Mouse (Mus musculus) brain, adult 2 months (tissue): ENCODE measurements at regions not wholly inside any gene's neighbourhood (a gene's known extent, or its start where the extent isn't known, plus 50 kb on each side); places are given as distances from the start of the nearest gene placed in this dataset.

ENCODE experiments used
- DNase-seq: peaks from one replicate; pipeline ENCODE4 v3.0.0; 2011; ENCODE audit warnings: low read depth, low spot score

DNA sequence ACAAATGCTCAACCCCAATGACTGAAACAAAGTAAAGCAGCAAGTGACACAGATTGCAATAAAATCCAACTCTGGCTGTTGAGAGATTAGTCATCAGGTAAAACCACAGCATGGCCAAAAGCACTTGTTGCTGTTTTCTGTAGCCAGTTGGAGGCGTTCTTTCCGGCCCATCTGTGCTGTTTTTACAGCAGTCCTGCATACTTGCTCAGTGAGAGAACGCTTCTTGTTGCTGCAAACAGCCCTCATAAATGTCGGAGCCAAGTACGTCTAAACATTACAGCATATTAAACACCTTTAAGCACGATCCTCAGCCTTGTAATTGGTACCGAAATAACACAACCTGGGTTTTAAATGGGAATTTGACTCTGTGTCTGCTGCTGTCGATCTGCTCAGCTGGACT is 65.6 kb upstream of the Hs3st3a1 start:
- DNase-seq = peak; percentile 81

DNA sequence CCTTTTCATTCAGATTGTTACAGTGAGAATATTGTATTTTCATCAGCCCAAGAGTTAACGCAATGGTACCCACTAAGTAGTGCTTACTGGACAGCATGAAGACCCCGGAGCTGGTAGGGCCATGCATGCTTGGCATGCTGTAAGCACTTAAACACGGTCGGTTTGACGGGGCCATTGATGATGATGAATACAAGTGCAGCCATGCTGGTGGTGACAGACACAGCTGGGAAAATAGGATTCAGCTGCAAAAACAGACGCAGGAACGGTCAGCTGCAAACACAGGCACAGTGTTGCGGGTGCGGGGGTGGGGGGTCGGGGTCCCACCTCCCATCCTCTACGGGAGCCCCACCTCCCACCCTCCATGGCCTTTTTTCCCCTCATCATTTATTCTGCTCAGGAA is 99.7 kb upstream of the Hs3st3a1 start:
- DNase-seq = no peak

DNA sequence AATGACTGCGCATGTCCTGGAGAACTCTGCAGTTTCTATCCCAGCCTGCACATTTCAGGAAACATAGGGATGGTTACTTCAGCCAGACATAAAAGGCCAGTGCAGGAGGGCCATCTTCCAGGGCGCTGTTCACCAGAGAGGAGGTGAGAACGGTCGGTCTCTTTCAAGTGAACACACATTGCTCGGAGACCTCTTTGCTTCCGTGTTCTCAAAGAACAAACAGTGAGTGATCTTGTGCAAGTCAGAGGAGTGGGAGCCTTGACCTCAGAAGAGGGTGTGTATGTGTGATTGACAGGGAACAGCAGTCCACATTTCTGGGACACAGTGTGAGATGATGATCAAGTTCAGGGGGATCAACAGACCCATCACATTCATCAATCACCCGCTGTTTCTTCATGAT is 102.7 kb upstream of the Hs3st3a1 start:
- DNase-seq = no peak

DNA sequence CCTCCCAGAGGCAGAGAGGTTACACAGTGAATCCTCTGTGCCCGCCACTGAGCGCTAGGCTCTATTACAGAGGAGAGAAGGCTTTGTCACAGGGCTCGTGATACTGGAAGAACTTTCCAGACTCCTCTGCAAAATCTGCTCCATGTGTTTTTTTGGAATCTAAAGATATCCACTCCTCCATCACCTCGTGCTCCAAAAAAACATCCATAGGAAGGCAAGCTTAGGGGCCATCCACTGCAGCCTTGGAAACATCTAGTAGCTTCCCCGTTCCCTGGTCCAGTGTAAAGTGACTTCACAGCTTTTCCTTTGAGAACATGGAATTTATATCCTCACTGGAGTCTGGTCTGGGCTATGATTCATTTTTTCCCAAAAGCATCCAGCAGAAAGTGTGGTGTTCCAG is 103.3 kb upstream of the Hs3st3a1 start:
- DNase-seq = peak; percentile 76

DNA sequence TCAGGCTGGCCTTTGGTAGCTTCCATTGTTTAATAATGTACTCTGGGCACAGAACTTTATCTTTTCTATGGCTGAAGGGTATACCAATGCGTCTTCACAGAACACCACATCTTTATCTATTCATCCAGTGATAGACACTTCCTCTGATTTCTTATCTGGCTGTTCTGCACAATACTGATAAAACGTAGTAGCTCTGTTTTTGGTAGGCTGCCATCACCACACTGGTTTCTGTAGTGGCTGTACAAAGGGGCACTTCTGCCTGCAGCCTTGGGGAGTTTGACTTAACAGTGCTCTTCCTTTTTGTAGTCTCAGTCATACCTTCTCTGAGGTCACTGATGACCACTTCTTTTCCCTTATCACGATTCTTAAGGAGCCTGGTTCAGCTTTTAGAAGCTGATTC is 106.0 kb upstream of the Hs3st3a1 start:
- DNase-seq = no peak

DNA sequence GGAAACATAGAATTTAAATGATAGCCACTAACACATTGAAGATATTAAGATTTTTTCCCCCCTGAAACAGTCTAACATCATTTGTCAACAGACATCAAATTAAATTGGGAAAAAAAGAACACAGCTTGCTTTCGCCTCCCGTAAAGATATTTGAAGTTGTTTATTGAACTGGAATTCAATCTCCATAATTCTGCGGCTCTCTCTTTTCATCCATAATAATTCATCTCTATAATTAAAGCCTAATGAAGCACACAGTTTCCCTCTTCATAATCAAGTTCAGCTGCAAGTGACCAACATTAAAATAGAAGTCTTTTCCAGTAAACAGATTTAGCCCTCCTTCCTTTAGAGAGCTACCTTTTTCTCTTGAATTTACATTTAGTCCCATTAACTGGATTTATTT is 107.4 kb upstream of the Hs3st3a1 start:
- DNase-seq = no peak

DNA sequence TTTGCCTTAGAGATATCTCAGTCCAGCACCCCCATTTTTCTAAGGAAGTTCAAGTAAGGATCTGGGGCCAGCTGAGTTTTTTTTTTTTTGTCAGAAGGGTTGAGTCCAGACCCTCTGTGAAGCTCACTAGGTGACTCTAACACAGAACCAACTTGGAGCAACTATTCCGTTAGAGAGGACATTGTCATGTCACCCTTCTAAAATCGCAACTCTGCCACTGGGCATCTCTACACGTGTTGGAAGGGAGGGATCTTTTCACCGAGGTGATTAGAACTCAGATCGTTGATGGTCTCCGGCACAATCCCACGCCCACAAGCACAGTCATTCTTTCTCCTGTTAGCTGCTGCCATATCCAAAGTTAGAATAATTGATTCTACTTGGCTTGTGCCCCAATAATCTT is 108.5 kb upstream of the Hs3st3a1 start:
- DNase-seq = no peak

DNA sequence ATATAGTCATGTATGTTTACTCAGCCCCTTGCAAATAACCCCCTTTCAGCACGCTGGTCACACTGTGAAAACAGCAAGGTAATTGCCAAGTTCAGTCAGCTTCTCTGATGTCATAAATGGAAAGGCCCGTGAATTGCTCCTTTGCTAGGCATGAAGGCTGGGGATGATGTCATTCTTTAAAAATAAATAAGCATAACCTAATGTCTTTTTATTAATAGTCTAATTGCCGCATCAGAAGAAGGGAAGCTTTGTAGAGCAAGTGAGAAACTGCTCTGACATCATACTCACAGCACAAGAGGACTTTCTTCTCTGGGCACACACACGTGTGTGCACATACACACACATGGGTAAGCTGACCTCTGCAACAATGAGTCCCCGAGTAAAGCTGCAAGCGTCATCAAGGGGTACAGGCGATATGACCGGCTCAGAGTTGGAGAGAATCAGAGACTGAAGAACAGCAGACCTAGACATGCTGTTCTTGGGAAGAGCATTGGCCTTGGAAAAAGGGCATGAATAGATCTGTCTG is 113.2 kb upstream of the Hs3st3a1 start:
- DNase-seq = no peak

DNA sequence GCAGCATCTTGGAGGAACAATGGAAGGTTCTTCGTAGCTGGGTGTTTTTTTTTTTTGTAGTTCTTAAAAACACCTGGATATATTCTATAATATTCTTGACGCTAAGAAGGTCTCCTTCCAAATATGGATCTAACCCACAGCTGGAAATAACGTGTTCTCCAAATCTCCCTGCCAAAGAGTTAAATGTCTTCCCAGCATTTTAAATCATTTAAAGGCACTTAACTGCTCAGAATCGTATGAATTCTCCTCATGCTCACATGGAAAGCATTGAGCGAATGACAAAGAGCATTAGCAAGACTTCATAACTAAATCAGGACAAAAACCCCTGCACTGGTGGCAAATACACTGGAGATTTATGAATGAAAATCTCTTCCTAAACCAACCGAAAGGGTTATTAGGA is 117.7 kb upstream of the Hs3st3a1 start:
- no peak for DNase-seq

DNA sequence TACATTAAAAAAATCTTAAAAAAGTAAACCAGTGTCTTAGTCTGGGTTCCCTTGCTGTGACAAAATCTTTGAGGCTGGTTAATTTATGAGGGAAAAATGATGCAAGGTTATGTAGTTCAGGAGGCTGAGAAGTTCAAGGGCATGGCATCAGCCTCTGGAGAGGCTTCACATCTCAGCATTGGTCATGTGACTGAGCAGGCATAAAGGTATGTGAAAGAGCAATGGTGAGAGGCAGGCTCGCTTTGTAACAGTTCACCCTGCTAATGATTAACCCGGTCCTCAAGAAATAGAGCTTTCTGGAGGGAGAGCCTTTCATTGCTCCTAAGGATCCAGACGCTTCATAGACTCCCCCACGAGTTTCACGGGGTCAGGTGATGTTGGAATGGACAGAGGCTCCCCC is 120.1 kb upstream of the Hs3st3a1 start:
- no peak for DNase-seq

DNA sequence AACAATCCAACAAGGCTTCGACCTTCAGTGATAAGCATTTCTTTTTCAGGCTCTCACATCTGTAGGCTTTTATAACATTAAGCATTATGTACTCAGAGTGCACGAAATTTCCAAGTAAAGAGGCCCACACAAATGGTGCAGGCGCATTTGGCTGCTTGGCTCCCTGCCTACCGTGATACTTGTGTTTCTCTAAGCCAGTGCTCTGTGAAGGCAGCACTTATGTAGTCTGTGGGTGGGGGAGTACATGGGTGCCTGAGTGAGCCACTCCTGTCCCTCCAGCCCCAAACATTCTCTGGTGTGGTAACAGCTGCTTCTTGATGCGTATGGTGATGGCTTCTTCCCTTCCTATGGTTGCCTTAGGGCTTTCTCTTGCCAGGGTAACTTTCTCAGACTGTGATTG is 121.9 kb upstream of the Hs3st3a1 start:
- peak; percentile 65 for DNase-seq

DNA sequence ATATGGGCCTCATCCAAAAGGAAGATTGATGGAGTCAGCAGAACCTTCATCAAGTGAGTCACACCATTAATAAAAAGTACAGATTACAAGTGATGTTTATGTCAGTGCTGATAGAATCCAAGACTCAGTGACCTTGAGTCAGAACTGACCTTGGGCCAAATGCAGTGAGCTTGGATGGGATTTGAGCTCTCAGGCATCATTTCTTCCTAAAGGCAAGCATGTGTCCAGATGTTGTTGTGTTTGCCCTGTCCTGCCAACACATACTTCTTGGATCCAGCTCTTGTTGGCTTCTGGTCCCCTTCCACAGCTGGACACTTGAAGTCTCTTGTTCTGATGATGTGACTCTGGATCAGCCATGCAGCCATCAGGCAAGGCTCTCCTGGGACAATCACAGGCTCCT is 125.3 kb upstream of the Hs3st3a1 start:
- no peak for DNase-seq

DNA sequence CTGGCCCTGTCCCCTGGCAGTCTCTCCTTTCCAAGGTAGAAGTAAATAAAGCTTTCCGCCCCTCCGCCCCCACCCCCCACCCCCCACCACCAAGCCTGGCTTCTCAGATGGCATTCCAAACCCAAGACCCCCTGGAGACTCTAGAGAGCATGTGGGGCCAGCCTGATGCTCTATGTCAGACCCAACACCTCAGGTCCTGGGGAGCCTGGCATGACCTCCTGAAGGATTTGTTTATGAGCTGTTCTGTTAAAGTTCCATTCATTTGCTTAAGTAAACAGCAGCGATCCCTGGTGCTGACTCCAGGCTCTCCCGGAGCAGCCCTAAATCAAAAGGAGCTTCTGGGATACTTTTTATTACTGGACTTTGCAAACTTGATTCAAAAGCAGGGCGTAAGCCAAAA is 137.3 kb upstream of the Hs3st3a1 start:
- no peak for DNase-seq

DNA sequence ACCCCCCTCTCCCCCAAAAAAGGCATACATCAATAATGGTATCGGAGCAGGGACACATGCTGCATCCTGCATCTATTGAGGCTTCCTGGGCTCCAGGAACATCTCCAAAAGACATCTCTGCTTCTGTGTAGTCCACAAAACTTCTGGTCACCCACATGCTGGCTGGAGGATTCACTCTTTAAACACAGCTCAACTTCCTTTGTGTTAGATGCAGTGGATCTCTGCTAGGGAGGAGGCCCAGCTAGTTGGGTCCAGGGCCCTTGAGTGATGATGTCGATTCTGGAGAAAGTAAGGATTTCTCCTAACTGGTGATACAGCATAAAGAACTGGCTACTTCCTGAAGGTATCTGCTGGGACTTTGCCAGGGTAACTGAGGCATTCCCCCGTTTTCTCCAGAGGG is 146.9 kb upstream of the Hs3st3a1 start:
- no peak for DNase-seq

DNA sequence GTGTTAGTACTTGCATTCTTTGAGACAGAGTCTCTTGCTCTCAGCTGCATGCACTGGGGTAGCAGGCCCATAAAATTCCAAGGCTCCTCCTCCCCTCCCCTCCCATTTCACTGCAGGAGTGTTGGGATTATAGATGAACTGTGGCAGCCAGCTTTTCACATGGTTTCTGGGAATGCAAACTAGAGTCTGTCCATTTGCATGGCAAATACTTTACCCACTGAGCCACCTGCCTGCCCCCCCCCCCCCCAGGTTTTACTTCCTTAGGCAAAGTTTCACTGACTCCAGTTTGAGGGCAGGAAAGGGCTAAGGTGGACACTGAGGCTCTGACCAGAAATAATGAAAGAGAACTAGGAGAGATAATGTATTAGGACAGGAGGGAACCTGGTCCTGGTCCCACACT is 147.6 kb upstream of the Hs3st3a1 start:
- DNase-seq = no peak

DNA sequence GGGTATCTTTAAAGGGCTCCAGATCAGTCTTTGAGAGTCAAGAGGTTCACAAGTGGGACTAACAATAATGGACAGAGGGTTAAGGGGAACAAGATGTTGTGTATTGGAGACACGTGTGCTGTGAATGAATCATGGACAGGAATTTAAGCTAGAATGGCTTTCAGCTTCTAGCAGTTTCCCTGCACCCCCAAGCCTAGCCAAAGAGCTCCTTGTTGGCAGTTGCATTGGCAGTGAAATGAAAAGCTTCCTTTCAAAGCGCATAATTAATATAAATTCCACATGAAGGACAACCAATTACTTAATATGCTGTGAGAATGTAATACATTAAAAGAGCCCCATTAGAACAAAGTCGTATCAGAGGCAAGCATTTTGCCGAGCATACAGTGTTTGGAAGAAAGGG is 153.4 kb upstream of the Hs3st3a1 start:
- DNase-seq = no peak

DNA sequence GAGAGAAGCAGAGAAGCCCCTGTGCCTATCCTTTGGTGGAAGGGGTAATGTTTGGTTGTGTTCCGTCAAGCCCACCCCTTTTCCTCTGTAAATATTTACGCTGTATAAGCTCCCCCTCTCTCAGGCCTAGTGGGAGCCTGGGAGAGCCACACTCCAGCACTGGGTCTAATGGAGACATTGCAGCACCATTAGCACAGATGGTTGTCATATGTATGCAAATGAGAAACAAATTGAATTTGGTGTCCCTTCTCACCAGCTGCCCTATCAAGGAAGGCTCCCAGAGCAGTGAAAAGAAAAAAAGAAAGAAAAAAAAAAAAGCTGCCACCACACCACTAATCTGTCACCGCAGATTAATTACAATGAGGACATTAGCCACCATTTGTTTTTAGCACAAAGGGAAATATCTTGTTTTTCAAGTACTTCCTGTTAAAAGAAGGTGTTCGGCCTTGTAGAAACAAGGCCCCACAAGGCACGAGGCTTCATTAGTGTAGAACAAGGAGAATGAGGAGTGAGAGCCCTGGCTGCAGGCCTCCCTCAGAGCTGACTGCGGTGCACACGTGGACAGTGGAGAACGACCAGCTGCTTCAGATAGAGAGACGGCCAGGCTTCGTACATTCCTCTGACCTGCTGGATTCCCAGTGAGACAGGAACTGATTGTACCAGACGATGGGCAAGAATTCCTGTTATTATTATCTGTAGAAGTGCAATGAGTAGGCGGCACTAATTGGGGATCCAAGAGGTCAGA is 156.7 kb upstream of the Hs3st3a1 start:
- peak; percentile 8 for DNase-seq

DNA sequence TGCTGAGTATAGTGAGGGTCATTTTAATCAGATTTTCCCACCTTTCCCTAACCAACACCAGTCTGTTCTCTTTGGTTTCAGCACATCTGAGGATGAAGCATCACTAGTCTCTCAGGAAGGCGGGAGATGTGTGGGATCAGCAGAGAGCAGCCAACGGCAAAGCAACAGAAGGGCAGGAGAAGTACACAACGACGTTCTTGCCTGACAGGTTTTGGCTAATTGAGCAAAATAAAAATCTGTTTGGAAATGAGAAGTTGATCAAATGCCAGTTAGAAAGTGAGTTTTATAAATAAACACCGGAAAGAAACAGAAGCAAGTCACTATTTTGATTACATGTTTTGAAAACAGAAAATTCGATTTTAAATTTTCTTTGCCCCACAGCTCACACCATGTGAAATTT is 161.4 kb upstream of the Hs3st3a1 start:
- peak; percentile 12 for DNase-seq

DNA sequence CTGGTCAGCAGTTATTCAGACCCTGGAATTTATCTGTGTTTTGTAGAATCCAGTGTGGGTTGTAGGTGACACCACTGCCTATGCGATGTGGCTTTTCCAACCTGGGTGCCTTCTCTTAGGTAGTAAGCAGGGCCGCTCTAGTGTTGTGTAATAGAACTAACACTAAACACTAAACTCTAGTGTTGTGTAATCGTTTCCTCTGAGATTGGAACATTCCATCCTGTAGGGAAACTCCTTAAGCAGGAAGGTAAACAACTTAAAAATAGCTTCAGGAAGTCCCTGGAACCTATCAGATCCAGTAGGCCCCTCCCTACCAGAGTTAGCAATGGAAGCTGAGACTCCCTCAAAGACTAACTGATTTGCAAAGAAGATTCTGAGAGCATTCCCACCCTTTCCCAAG is 161.9 kb upstream of the Hs3st3a1 start:
- no peak for DNase-seq

DNA sequence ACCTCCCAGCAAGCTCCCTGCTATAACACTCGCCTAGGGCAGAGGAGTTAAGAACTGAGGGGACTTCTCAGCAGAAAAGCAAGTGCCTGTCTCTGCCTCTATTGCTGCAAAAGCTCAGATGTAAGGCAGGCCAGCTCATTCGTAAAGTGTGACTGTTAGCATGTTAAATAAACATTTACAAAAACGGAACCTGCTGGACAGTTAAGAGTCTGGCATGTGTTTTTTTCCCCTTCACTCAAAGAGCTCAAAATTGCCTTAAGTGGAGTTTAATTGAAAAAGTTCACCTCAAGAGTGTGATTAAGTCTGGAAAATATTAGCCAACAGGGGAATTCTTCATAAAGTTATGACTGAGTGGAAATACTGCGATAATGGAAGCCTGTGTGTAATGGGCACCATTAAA is 167.0 kb upstream of the Hs3st3a1 start:
- no peak for DNase-seq

DNA sequence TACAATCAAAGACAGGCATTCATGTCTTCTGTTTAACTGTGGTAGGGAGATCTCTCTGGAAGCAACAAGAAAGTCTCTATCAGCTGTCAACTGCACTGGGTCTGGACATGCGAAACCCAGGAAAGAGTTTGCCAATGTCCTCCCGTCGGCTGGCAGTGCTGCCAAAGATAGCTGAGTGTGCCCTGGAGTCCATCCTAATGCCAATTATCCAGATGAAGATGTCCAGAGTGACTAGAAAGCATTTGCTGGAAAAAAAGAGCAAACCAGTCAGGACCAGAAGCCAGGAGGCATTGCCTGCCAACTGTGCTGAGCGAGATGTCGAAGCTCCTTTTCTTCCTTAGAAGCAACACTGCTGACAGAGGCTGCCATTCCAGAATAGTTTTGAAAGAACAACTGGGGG is 167.6 kb upstream of the Hs3st3a1 start:
- peak; percentile 18 for DNase-seq

DNA sequence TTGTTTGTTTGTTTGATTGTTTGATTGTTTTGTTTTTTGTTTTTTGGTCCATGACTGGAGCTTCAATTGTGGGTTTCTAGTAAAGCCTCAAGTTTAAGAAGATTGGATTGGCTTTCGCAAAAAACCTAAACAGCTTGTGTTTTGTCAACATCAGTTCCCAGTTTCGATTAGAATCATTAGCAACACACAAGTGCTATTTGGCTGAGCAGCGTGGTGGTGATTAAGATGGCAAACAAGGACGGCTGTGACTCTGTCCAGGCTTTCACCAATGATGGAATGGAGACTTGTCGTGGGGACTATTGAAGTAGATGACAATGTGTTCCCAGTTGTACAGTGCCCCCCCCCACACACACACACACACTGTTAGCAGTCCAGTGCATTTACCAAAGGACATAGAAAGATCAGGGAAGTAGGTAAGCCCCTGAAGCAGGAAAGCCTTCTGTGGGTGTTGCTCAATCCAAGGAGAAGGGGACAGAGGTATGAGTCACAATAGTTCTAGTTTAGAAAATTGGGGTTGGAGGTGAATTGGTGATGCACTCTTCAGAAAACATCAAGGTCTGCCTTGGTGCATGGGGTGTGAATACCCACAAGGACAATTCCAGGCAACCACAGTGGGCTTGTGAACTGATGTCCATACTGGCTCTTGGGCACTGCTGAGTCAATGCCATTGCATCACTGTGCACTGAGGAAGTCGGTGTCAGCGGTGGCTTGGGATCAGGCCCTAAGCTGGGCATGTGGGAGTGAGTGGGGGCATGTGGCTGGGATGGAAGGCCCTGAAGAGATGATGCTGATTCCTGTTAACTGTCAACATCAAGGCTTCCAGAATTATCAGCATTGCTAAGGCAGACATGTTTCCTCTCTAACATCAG is 174.5 kb upstream of the Cox10 start:
- no peak for DNase-seq

DNA sequence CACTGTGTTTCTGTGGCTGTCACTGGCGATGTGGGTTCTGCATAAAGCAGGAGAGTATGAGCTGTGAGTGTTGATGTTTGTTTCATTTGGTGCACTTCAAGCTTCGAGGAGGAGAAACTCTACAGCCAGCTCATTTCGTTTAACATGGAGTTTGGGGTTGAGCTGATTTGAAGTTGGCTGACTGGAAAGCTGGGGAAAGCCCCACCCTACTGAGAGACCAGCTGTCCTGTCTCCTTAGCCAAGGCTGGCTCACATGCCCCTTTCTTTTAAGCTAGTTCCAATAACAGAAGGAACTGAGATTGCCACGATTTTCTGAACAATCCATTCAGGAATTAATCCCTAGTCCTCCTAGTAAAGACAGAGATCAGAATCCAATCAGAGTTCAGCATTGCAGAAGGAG is 157.6 kb upstream of the Cox10 start:
- no peak for DNase-seq
